Mouse (Mus musculus): ENCODE data around the gene Tspyl3.
"Not testable (repeated sequence)": the region's sequence is repeated elsewhere in the genome, so short reads cannot be mapped to it uniquely, and the experiment has no call there.

Tspyl3 gene

GRCm38 (mm10) chr2:153224946-153225594 is at the start of gene Tspyl3:
Gene Tspyl3, minus strand, starts transcription at chr2:153225441.
- no peaks in the 10 kb centered on the region for H3K27me3 ChIP-seq (ENCODE audit: insufficient read depth, low read length)
- TF ChIP-seq POU5F1 (IDR thresholded peaks at IDR 0.05; ENCODE audit: borderline replicate concordance, low read length) (no peak), NANOG (IDR thresholded peaks at IDR 0.05; ENCODE audit: borderline replicate concordance, low read length) (no peak), CTCF (conservative IDR thresholded peaks at IDR 0.05; ENCODE audit: low read length) (no peak)
- H3K9me3 ChIP-seq (ENCODE audit: low read length) = no peaks in the 10 kb centered on the region
- peaks cover 16% of the 10 kb centered on the region for H3K4me1 ChIP-seq (replicated peaks; ENCODE audit: low read depth, low read length)
- H3K4me3 ChIP-seq (replicated peaks; ENCODE audit: low read length) = peak within 1 kb of the TSS; percentile 84
- peaks cover 23% of the 10 kb centered on the region for H3K36me3 ChIP-seq (ENCODE audit: insufficient read depth, low read length)

- H3K4me3 ChIP-seq (replicated peaks; ENCODE audit: low read length) = no peak overlapping the region
- peaks cover 25% of the 10 kb centered on the region for H3K4me1 ChIP-seq (replicated peaks; ENCODE audit: low read depth, low read length)
- no peaks in the 10 kb centered on the region for H3K9me3 ChIP-seq (ENCODE audit: low read length)
- H3K36me3 ChIP-seq (ENCODE audit: insufficient read depth, low read length) = no peaks in the 10 kb centered on the region
- TF ChIP-seq CTCF (conservative IDR thresholded peaks at IDR 0.05; ENCODE audit: low read length) (no peak), POU5F1 (IDR thresholded peaks at IDR 0.05; ENCODE audit: borderline replicate concordance, low read length) (no peak), NANOG (IDR thresholded peaks at IDR 0.05; ENCODE audit: borderline replicate concordance, low read length) (no peak)
- H3K27me3 ChIP-seq (ENCODE audit: insufficient read depth, low read length) = no peaks in the 10 kb centered on the region
Measured at GRCm38 (mm10) chr2:153274919-153275247, 49.6 kb upstream of the Tspyl3 start.

- not testable (repeated sequence) for H3K4me3 ChIP-seq (replicated peaks; ENCODE audit: low read length); H3K36me3 ChIP-seq (ENCODE audit: insufficient read depth, low read length); H3K9me3 ChIP-seq (ENCODE audit: low read length); H3K27me3 ChIP-seq (ENCODE audit: insufficient read depth, low read length)
- H3K4me1 ChIP-seq (replicated peaks; ENCODE audit: low read depth, low read length) = peaks cover 25% of the 10 kb centered on the region
Measured at GRCm38 (mm10) chr2:153274200-153274918, 49.1 kb upstream of the Tspyl3 start.

- H3K27me3 ChIP-seq (ENCODE audit: insufficient read depth, low read length); H3K4me3 ChIP-seq (replicated peaks; ENCODE audit: low read length); H3K9me3 ChIP-seq (ENCODE audit: low read length): not testable (repeated sequence)
- H3K4me1 ChIP-seq (replicated peaks; ENCODE audit: low read depth, low read length) = peaks cover 19% of the 10 kb centered on the region
- H3K36me3 ChIP-seq (ENCODE audit: insufficient read depth, low read length) = peaks cover 15% of the 10 kb centered on the region
Measured at GRCm38 (mm10) chr2:153270231-153270915, 45.1 kb upstream of the Tspyl3 start.

- TF ChIP-seq POU5F1 (IDR thresholded peaks at IDR 0.05; ENCODE audit: borderline replicate concordance, low read length) (no peak), NANOG (IDR thresholded peaks at IDR 0.05; ENCODE audit: borderline replicate concordance, low read length) (no peak), CTCF (conservative IDR thresholded peaks at IDR 0.05; ENCODE audit: low read length) (no peak)
- Histone ChIP-seq H3K9me3 (ENCODE audit: low read length) (no peaks in the 10 kb centered on the region), H3K27me3 (ENCODE audit: insufficient read depth, low read length) (no peaks in the 10 kb centered on the region), H3K36me3 (ENCODE audit: insufficient read depth, low read length) (peaks cover 39% of the 10 kb centered on the region), H3K4me1 (replicated peaks; ENCODE audit: low read depth, low read length) (no peaks in the 10 kb centered on the region), H3K4me3 (replicated peaks; ENCODE audit: low read length) (no peak overlapping the region)
Measured at GRCm38 (mm10) chr2:153267331-153267730, 42.1 kb upstream of the Tspyl3 start.

- Histone ChIP-seq H3K9me3 (ENCODE audit: low read length) (no peaks in the 10 kb centered on the region), H3K27me3 (ENCODE audit: insufficient read depth, low read length) (no peaks in the 10 kb centered on the region), H3K4me3 (replicated peaks; ENCODE audit: low read length) (no peak overlapping the region), H3K36me3 (ENCODE audit: insufficient read depth, low read length) (peaks cover 66% of the 10 kb centered on the region), H3K4me1 (replicated peaks; ENCODE audit: low read depth, low read length) (no peaks in the 10 kb centered on the region)
- TF ChIP-seq POU5F1 (IDR thresholded peaks at IDR 0.05; ENCODE audit: borderline replicate concordance, low read length) (no peak), CTCF (conservative IDR thresholded peaks at IDR 0.05; ENCODE audit: low read length) (no peak), NANOG (IDR thresholded peaks at IDR 0.05; ENCODE audit: borderline replicate concordance, low read length) (no peak)
Measured at GRCm38 (mm10) chr2:153263053-153263452, 37.8 kb upstream of the Tspyl3 start.

- H3K36me3 ChIP-seq (ENCODE audit: insufficient read depth, low read length) = peaks cover 48% of the 10 kb centered on the region
- no peaks in the 10 kb centered on the region for H3K27me3 ChIP-seq (ENCODE audit: insufficient read depth, low read length)
- no peak for TF ChIP-seq CTCF (conservative IDR thresholded peaks at IDR 0.05; ENCODE audit: low read length)
- TF ChIP-seq NANOG (IDR thresholded peaks at IDR 0.05; ENCODE audit: borderline replicate concordance, low read length) = no peak
- no peak for TF ChIP-seq POU5F1 (IDR thresholded peaks at IDR 0.05; ENCODE audit: borderline replicate concordance, low read length)
- no peaks in the 10 kb centered on the region for H3K4me1 ChIP-seq (replicated peaks; ENCODE audit: low read depth, low read length)
- H3K4me3 ChIP-seq (replicated peaks; ENCODE audit: low read length) = no peak overlapping the region
- no peaks in the 10 kb centered on the region for H3K9me3 ChIP-seq (ENCODE audit: low read length)
Measured at GRCm38 (mm10) chr2:153259864-153260674, 34.8 kb upstream of the Tspyl3 start.

GRCm38 (mm10) chr2:153259030-153259863 is 34.0 kb upstream of the Tspyl3 start:
- no peaks in the 10 kb centered on the region for H3K4me1 ChIP-seq (replicated peaks; ENCODE audit: low read depth, low read length)
- no peaks in the 10 kb centered on the region for H3K27me3 ChIP-seq (ENCODE audit: insufficient read depth, low read length)
- TF ChIP-seq POU5F1 (IDR thresholded peaks at IDR 0.05; ENCODE audit: borderline replicate concordance, low read length) (no peak), CTCF (conservative IDR thresholded peaks at IDR 0.05; ENCODE audit: low read length) (no peak), NANOG (IDR thresholded peaks at IDR 0.05; ENCODE audit: borderline replicate concordance, low read length) (no peak)
- H3K36me3 ChIP-seq (ENCODE audit: insufficient read depth, low read length) = peaks cover 43% of the 10 kb centered on the region
- no peak overlapping the region for H3K4me3 ChIP-seq (replicated peaks; ENCODE audit: low read length)
- H3K9me3 ChIP-seq (ENCODE audit: low read length) = no peaks in the 10 kb centered on the region

Data from E14TG2a.4 (cell line).